Mouse (Mus musculus) frontal cortex, adult (tissue): ENCODE measurements at regions not wholly inside any gene's neighbourhood (a gene's known extent, or its start where the extent isn't known, plus 50 kb on each side); places are given as distances from the start of the nearest gene placed in this dataset.
"Not testable (repeated sequence)": the region's sequence is repeated elsewhere in the genome, so short reads cannot be mapped to it uniquely, and the experiment has no call there.

Source experiments
- ATAC-seq: cut with Nextera tagmentation; 2 replicates; pipeline ENCODE4 v1.9.2; 2017; ENCODE audit warnings: mild to moderate bottlenecking, moderate library complexity, mixed read lengths; ENCODE audit not compliant: low TSS enrichment

DNA sequence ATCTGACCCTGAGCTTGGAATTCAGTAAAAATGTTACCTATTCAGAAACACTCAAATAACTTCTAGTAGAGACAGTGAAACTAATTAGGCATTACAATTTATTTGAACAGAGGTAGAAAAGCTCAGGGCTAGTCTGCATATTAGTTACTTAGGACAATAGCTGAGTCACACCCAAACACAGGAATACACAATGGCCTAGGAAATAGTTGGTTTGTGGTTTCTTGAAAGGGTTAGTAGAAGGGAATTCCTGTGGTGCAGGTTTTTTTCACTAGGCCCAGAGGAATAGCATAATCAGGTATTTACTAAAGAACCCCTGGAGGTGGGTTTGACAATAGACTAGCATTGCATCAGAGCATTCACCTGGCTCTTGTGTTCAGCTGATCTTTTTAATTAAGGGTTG is 513.9 kb downstream of the Dnajb9 start:
- not testable (repeated sequence) for ATAC-seq

DNA sequence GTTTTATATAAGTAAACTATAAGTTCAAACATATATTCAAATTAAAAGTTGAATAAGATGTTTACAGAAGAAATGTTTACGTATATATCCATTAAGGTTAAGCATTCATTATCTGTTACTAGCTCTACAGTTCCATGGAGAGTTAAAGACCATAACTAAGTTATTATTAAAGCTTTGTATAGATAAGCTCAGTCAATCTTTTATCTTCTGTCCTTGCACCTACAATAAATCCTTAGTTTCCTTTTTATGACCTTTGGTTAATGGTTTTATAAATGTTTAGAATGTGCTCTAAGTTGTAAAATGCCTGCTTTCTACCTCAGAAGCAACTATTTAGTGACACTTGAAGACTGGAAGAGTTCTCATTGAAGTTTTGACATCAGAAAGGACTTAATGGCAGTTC is 562.1 kb downstream of the Dnajb9 start:
- no peak for ATAC-seq

DNA sequence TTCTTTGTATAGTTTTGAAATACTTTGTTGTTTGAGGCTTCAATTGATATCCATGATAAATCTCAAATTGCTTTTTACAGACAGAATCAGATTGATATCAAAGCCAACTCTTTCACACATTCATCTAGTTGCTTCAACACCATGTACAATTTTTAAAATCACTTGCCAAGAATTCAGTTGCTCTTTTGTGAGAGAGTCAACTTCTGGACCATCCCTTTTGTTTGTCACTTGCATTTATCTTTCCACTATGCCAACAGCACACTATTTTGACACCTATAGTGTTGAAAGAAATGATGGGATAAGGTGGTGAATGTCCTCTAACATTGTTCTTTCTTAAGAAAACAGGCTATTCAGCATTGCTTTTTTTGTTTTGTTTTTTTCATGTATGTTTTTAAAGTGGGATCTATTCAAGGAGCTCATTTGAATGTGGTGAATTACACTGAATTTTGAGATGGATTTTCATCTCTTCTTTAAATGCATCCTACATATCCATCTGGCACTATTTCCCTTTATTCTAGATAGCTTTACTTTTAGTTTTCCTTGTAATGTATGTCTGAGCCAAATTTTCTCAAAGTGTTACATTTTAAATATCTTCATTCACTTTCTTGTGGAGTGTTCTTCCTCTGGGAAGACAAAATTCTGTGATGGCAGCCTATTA is 568.8 kb downstream of the Dnajb9 start:
- peak; percentile 99 for ATAC-seq
